Mouse (Mus musculus) forebrain, embryonic 12.5 days (tissue): ENCODE results near the gene Olfr649. TPM values are rescaled to one million over a fixed set of nuclear protein-coding genes. Genes with fewer than 3 reads are reported as not detected.

Experiments
- ATAC-seq: fragments of 200-750 bp; cut with Nextera tagmentation; 2 replicates; pipeline ENCODE4 v1.8.0; 2017; ENCODE audit warnings: moderate TSS enrichment; ENCODE audit not compliant: low FRiP score
- H3K27ac ChIP-seq: fragments of 300-500 bp; sonication (generic); 2 replicates; pipeline ENCODE4 v1.5.1; 2016; ENCODE audit warnings: mild to moderate bottlenecking
- H3K27me3 ChIP-seq: fragments of 300-500 bp; sonication (generic); 2 replicates; pipeline ENCODE4 v1.6.1; 2016; ENCODE audit warnings: mild to moderate bottlenecking
- H3K36me3 ChIP-seq: fragments of 300-500 bp; sonication (generic); replicated peaks from 2 replicates; pipeline ENCODE4 v1.6.1; 2016; ENCODE audit warnings: mild to moderate bottlenecking
- H3K4me1 ChIP-seq: fragments of 300-500 bp; sonication (generic); 2 replicates; pipeline ENCODE4 v1.6.1; 2016
- H3K4me2 ChIP-seq: fragments of 300-500 bp; sonication (generic); 2 replicates; pipeline ENCODE4 v1.6.1; 2016; ENCODE audit warnings: mild to moderate bottlenecking, moderate library complexity
- H3K4me3 ChIP-seq: fragments of 300-500 bp; sonication (generic); replicated peaks from 2 replicates; pipeline ENCODE4 v1.5.1; 2016; ENCODE audit warnings: mild to moderate bottlenecking
- H3K9ac ChIP-seq: fragments of 300-500 bp; sonication (generic); 2 replicates; pipeline ENCODE4 v1.6.1; 2016; ENCODE audit warnings: mild to moderate bottlenecking
- H3K9me3 ChIP-seq: fragments of 300-500 bp; sonication (generic); 2 replicates; pipeline ENCODE4 v1.6.1; 2016
- WGBS: fragments of 180-500 bp; shearing (Covaris S2); methylation state at CpG from one replicate; pipeline ENCODE4 v1.1.7; 2016; 5-methylcytosine and 5-hydroxymethylcytosine counted together
- polyA plus RNA-seq: library from polyadenylated mRNA; unstranded; fragments of >200 nt; fragmentation: Nextera tagmentation; extraction: Ambion mirVana; gene quantifications from 2 replicates; pipeline ENCODE4 v1.2.1, GENCODE M21; 2016

Gene Olfr649
- polyA plus RNA-seq, result not detected in 2 replicates

GRCm38 (mm10) chr7:104195885-104196284, at the start of gene Olfr649:
Olfr649 (minus strand) TSS chr7:104195985.
- Histone ChIP-seq H3K9me3 (no peaks in the 10 kb centered on the region), H3K4me1 (no peaks in the 10 kb centered on the region), H3K27me3 (no peaks in the 10 kb centered on the region), H3K36me3 (no peaks in the 10 kb centered on the region), H3K27ac (no peak within 1 kb of the TSS), H3K9ac (no peak within 1 kb of the TSS), H3K4me3 (no peak within 1 kb of the TSS), H3K4me2 (no peak within 1 kb of the TSS)
- 84% methylated on average over 6 of the region's 6 CpGs for WGBS
- no peak for ATAC-seq

DNA sequence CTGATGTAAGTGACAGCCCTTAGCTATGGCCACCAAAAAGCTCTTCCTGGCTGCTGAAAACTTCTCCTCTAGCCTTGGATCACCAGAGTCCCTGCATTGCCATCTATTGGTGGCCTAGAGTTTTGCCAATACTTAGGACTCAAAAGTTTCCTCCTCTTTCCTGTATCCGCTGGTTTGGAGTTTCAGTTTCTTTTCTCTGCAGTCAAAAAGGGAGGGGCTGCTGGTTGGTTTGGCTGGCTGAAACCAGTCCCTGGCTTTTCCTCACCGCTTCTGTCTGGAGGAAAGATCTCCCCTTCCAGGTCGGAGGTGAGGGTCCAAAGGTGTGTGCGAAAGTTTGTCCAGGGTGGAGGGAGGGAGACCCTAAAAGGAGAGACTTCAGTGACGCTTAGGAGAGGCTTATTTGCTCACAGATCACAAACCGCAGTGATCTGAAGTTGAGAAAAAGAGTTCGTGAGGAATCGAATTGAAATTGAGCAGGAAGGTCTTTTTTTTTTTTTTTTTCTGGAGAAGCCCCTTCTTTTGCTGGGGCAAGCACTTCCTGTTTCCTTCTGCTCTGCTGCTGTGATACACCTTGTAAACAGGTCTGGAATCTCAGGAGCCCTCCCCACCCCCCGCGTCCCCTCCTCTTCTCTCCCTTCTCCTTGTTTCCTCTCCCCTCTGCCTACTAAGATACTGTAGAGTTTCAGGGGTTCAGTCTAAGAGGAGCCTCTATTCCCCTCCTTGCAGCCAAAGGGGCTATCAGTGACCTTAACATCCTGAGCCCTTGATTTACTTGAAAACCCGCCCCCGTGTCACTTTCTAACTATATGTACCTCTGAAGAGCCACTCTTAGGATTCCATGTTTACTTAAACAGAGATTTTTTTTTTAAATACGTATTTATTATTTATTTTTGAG, 48.7 kb upstream of the Olfr649 start, which contains the start of gene Trim34a:
TSS of gene Trim34a (plus strand) at position 171 of the 895 bp plus-strand sequence.
- Histone ChIP-seq H3K27me3 (no peaks in the 10 kb centered on the region), H3K4me3 (peak within 1 kb of the TSS; percentile 29), H3K36me3 (no peaks in the 10 kb centered on the region), H3K9ac (peak within 1 kb of the TSS; percentile 17; the same call in 1 of the 2 replicates), H3K4me2 (peak within 1 kb of the TSS; percentile 44), H3K27ac (no peak within 1 kb of the TSS), H3K4me1 (no peaks in the 10 kb centered on the region), H3K9me3 (no peaks in the 10 kb centered on the region)
- WGBS, result 8% methylated on average over 13 of the region's 13 CpGs
- peak; percentile 41; the same call in 1 of the 2 replicates for ATAC-seq

- H3K27ac ChIP-seq, result no peak overlapping the region
- H3K9me3 ChIP-seq, result no peaks in the 10 kb centered on the region
- 57% methylated on average over 1 of the region's 1 CpGs for WGBS
- no peaks in the 10 kb centered on the region for H3K36me3 ChIP-seq
- no peaks in the 10 kb centered on the region for H3K4me1 ChIP-seq
- H3K27me3 ChIP-seq, result no peaks in the 10 kb centered on the region
- no peak overlapping the region for H3K9ac ChIP-seq
- H3K4me2 ChIP-seq, result no peak overlapping the region
- no peak overlapping the region for H3K4me3 ChIP-seq
- no peak for ATAC-seq
Observed at GRCm38 (mm10) chr7:104243616-104244015, 47.8 kb upstream of the Olfr649 start.

DNA sequence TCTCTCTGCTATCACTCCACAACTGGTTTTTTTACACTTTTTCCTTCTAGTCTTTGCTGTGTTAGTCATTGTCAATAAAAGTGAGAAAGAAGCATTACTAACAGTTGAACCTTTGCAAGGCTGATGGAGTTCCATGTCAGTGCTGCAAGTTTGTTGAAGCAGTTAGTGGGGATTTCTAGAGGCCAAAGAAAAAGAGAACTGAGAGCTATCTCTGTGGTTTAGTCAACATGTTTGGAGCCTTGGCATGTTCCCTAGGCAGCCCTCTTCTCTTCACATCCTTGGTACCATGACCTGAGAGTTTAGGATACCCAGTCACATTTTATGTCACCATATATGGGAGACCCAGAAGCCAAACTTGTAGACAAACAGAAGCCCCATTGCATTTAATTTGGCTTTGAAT, 45.1 kb upstream of the Olfr649 start:
- Histone ChIP-seq H3K4me1 (no peaks in the 10 kb centered on the region), H3K27ac (no peak overlapping the region), H3K4me3 (no peak overlapping the region), H3K36me3 (no peaks in the 10 kb centered on the region), H3K4me2 (no peak overlapping the region), H3K27me3 (no peaks in the 10 kb centered on the region), H3K9me3 (no peaks in the 10 kb centered on the region), H3K9ac (no peak overlapping the region)
- ATAC-seq, result no peak

- no peaks in the 10 kb centered on the region for H3K4me1 ChIP-seq
- no peak overlapping the region for H3K4me2 ChIP-seq
- ATAC-seq, result no peak
- no peak overlapping the region for H3K27ac ChIP-seq
- H3K27me3 ChIP-seq, result no peaks in the 10 kb centered on the region
- H3K4me3 ChIP-seq, result no peak overlapping the region
- no peak overlapping the region for H3K9ac ChIP-seq
- WGBS, result 41% methylated on average over 2 of the region's 2 CpGs
- no peaks in the 10 kb centered on the region for H3K36me3 ChIP-seq
- no peaks in the 10 kb centered on the region for H3K9me3 ChIP-seq
Observed at GRCm38 (mm10) chr7:104231203-104231602, 35.4 kb upstream of the Olfr649 start.

- ATAC-seq, result peak; percentile 76; the same call in 1 of the 2 replicates
- Histone ChIP-seq H3K36me3 (no peaks in the 10 kb centered on the region), H3K4me3 (peak within 1 kb of the TSS; percentile 34), H3K27me3 (0 out of 2 replicates have a peak, but pooled peaks cover 3% of the 10 kb centered on the region), H3K9me3 (no peaks in the 10 kb centered on the region), H3K4me2 (peak within 1 kb of the TSS; percentile 54), H3K27ac (no peak within 1 kb of the TSS), H3K9ac (no peak within 1 kb of the TSS), H3K4me1 (peaks cover 8% of the 10 kb centered on the region)
- 3% methylated on average over 37 of the region's 37 CpGs for WGBS
Observed at GRCm38 (mm10) chr7:104218701-104219569, 23.1 kb upstream of the Olfr649 start, which contains the start of gene Trim6. Trim6 (plus strand) TSS chr7:104218793.

DNA sequence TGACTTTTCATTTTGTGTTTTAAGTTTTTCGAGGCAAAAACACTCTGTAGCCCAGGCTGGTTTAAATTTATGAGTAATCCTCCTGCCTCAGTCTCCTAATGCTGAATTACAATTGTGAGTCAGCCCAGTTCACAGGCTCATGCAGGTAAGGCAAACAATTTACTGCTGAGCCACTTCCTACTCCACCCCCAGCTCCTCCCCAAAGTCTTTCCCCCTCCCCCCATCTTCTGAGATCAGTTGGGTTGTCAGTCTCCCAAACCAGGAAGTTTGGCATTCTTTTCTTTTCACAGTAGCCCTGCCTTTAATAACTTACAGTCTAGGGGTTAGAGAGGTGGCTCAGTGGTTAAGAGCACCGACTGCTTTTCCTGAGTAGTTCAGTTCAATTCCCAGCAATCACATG, 22.1 kb upstream of the Olfr649 start:
- H3K4me1 ChIP-seq, result peaks cover 8% of the 10 kb centered on the region
- 95% methylated on average over 2 of the region's 2 CpGs for WGBS
- no peaks in the 10 kb centered on the region for H3K36me3 ChIP-seq
- no peak for ATAC-seq
- H3K9me3 ChIP-seq, result no peaks in the 10 kb centered on the region
- no peak overlapping the region for H3K4me3 ChIP-seq
- no peak overlapping the region for H3K4me2 ChIP-seq
- H3K9ac ChIP-seq, result no peak overlapping the region
- H3K27ac ChIP-seq, result no peak overlapping the region
- 0 out of 2 replicates have a peak, but pooled peaks cover 3% of the 10 kb centered on the region for H3K27me3 ChIP-seq

DNA sequence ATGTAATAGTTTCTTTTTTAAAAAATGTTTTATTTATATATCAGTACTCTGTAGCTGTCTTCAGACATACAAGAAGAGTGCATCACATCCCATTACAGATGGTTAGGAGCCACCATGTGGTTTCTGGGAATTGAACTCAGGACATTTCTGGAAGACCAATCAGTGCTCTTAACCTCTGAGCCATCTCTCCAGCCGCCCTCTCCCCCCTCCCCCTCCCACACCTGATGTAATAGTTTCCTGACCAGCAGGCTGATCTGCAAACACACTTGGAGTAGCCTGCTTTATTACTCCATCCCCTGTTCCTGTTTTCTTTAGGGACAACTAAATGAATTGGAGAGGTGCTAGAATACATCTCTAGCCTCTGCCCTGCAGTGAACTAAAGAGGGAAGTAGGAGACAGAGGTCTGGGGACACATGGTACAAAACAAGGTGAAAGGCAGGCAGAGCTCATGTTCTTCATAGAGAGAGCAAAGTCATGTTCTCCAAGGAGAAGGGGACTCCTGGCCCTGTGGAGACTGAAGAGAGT, 20.3 kb upstream of the Olfr649 start:
- Histone ChIP-seq H3K4me2 (no peak overlapping the region), H3K27me3 (0 out of 2 replicates have a peak, but pooled peaks cover 3% of the 10 kb centered on the region), H3K9ac (no peak overlapping the region), H3K27ac (no peak overlapping the region), H3K4me1 (peaks cover 8% of the 10 kb centered on the region), H3K9me3 (no peaks in the 10 kb centered on the region), H3K36me3 (no peaks in the 10 kb centered on the region), H3K4me3 (no peak overlapping the region)
- no peak for ATAC-seq
- 55% methylated on average over 1 of the region's 1 CpGs for WGBS

DNA sequence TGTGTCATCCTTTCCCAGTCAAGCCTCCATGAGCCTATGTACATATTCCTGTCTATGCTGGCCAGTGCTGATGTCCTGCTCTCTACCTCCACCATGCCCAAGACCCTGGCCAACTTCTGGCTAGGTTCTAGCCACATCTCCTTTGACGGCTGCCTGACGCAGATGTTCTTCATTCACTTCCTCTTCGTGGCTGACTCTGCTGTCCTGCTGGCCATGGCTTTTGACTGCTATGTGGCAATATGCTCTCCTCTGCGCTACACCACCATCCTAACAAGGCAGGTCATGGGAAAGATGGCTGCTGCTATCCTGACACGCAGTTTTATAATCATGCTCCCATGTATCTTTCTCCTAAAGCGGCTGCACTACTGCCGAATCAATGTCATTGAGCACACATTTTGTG, 10.4 kb upstream of the Olfr649 start:
- Histone ChIP-seq H3K36me3 (no peaks in the 10 kb centered on the region), H3K27me3 (no peaks in the 10 kb centered on the region), H3K9ac (no peak overlapping the region), H3K4me1 (no peaks in the 10 kb centered on the region), H3K27ac (no peak overlapping the region), H3K4me2 (no peak overlapping the region), H3K9me3 (no peaks in the 10 kb centered on the region), H3K4me3 (no peak overlapping the region)
- 92% methylated on average over 7 of the region's 7 CpGs for WGBS
- no peak for ATAC-seq

- Histone ChIP-seq H3K27ac (no peak overlapping the region), H3K4me3 (no peak overlapping the region), H3K9me3 (no peaks in the 10 kb centered on the region), H3K36me3 (no peaks in the 10 kb centered on the region), H3K4me1 (no peaks in the 10 kb centered on the region), H3K9ac (no peak overlapping the region), H3K4me2 (no peak overlapping the region), H3K27me3 (no peaks in the 10 kb centered on the region)
- WGBS, result 8% methylated on average over 5 of the region's 5 CpGs
- ATAC-seq, result peak; percentile 77
Observed at GRCm38 (mm10) chr7:104199822-104200221, 4.0 kb upstream of the Olfr649 start.

GRCm38 (mm10) chr7:104191275-104191674, 4.5 kb downstream of the Olfr649 start:
- Histone ChIP-seq H3K4me3 (no peak overlapping the region), H3K4me1 (no peaks in the 10 kb centered on the region), H3K27ac (no peak overlapping the region), H3K36me3 (no peaks in the 10 kb centered on the region), H3K9me3 (no peaks in the 10 kb centered on the region), H3K4me2 (no peak overlapping the region), H3K9ac (no peak overlapping the region), H3K27me3 (no peaks in the 10 kb centered on the region)
- 65% methylated on average over 9 of the region's 9 CpGs for WGBS
- ATAC-seq, result no peak

DNA sequence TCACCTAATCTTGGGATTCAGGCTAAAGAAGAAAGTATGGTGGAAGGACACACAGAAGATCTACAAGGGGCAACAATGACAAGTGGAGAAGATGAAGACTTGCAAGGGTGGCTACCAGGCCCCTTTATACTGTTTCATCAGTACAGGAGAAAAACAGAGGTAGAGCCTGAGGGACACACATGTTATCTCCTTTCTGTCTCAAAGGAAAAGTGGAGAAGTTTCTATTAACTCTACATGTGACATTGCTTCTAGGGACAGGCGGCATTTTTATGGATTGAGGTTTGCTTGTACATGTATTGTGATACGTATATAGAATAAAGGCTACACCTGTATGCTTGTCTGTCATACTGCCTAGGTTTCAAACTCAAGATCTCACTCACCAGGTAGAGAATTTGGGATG, 12.5 kb downstream of the Olfr649 start, which contains the start of gene Olfr648:
TSS of gene Olfr648 (minus strand) at position 101 of the 400 bp plus-strand sequence.
- no peak for ATAC-seq
- 92% methylated on average over 2 of the region's 2 CpGs for WGBS
- no peak within 1 kb of the TSS for H3K9ac ChIP-seq

More for the DNA sequence above, 12.5 kb downstream of the Olfr649 start, which contains the start of gene Olfr648:
- H3K4me2 ChIP-seq, result no peak within 1 kb of the TSS
- no peaks in the 10 kb centered on the region for H3K27me3 ChIP-seq
- H3K4me3 ChIP-seq, result no peak within 1 kb of the TSS
- no peaks in the 10 kb centered on the region for H3K4me1 ChIP-seq
- H3K27ac ChIP-seq, result no peak within 1 kb of the TSS
- no peaks in the 10 kb centered on the region for H3K9me3 ChIP-seq
- H3K36me3 ChIP-seq, result no peaks in the 10 kb centered on the region
